Mouse (Mus musculus) cortical plate, adult 2 months (tissue): Measurements from ENCODE around the gene Psat1.

Experiments
- CTCF ChIP-seq: fragments of 200-500 bp; IDR thresholded peaks from 2 replicates; pipeline ENCODE4 v1.5.1; 2011; ENCODE audit warnings: mild to moderate bottlenecking, control low read depth, low read length; ENCODE audit not compliant: insufficient read depth; ENCODE audit errors: extremely low read depth
- POLR2A ChIP-seq: fragments of 200-500 bp; IDR thresholded peaks from 2 replicates; pipeline ENCODE4 v1.6.1; 2011; ENCODE audit warnings: mild to moderate bottlenecking, low read length, control low read depth; ENCODE audit not compliant: insufficient read depth; ENCODE audit errors: extremely low read depth

DNA sequence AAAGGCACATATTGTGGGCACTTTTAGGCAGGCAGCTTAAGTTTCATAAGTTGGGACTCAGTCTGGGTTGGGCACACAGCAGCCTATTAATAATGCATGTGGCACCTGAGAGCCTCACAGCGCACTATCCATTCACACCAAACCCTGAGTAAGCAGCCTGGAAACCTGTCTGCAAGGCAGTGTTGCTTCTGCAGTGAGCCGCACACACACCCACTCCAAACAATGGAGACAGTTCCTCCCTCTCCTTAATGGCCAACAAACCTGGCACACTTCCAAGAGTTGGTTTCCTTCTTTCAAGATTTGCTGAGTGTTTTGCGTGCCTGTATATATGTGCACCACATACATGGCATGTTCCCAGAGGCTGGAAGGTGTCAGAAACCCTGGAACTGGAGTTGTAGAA lies 3.1 kb upstream of the Psat1 start:
- TF ChIP-seq CTCF (no peak), POLR2A (no peak)
